Mouse (Mus musculus) small intestine, adult 2 months (tissue): ENCODE data around the gene Nubp2.

Experiments used
- CTCF ChIP-seq: fragments of 200-500 bp; IDR thresholded peaks from 2 replicates; pipeline ENCODE4 v1.5.1; 2012; ENCODE audit warnings: low read depth, mild to moderate bottlenecking, control low read depth, inconsistent platforms, low read length, moderate library complexity, mixed read lengths; ENCODE audit not compliant: insufficient replicate concordance, insufficient read length; ENCODE audit errors: extremely low read depth
- POLR2A ChIP-seq: fragments of 200-500 bp; IDR thresholded peaks from 2 replicates; pipeline ENCODE4 v1.6.1; 2012; ENCODE audit warnings: low read depth, mild to moderate bottlenecking, control low read depth, inconsistent platforms, low read length, moderate library complexity

- TF ChIP-seq CTCF (no peak), POLR2A (no peak)
Measured at GRCm38 (mm10) chr17:24892785-24893184, 6.6 kb upstream of the Nubp2 start.
